Mouse (Mus musculus) adrenal gland, postnatal 14 days (tissue): ENCODE results near the gene Zfp512. TPM values are rescaled to one million over a fixed set of nuclear protein-coding genes. Genes with fewer than 3 reads are reported as not detected.
"Not testable (repeated sequence)": the region's sequence is repeated elsewhere in the genome, so short reads cannot be mapped to it uniquely, and the experiment has no call there.

Experiments
- DNase-seq: peaks from one replicate; pipeline ENCODE4 v3.0.0; 2021; ENCODE audit warnings: mixed read lengths
- long read RNA-seq, 2 experiments: library from polyadenylated mRNA; stranded (forward); transcript quantifications; one replicate each; pipeline ENCODE4 v2.0.0; 2021
- total RNA-seq: library from RNA; stranded (reverse); gene quantifications from 2 replicates; pipeline ENCODE4 v1.2.3, GENCODE M21; 2021

The Zfp512 gene
- total RNA-seq, result 20.1 and 23.2 TPM in 2 replicates
- long read RNA-seq, experiment 1, transcript Zfp512-201 (14 exons, 3,299 nt), result major isoform, 16 of 36 reads
- long read RNA-seq, experiment 1, partial matches to known transcripts, result 4 of 36 reads
- long read RNA-seq, experiment 1, other reads (novel, unspliced or antisense), result 15 of 36 reads
- long read RNA-seq, experiment 2, transcript Zfp512-201 (14 exons, 3,299 nt), result major isoform, 14 of 28 reads
- long read RNA-seq, experiment 2, partial matches to known transcripts, result 5 of 28 reads
- long read RNA-seq, experiment 2, other reads (novel, unspliced or antisense), result 7 of 28 reads

GRCm38 (mm10) chr5:31451878-31452561 is at the start of gene Zfp512:
Zfp512 (plus strand) TSS chr5:31452431.
- DNase-seq, result peak; percentile 97

GRCm38 (mm10) chr5:31434727-31435126 is 17.5 kb upstream of the Zfp512 start:
- not testable (repeated sequence) for DNase-seq

GRCm38 (mm10) chr5:31451336-31451735 is 895 bp upstream of the Zfp512 start:
- peak; percentile 6 for DNase-seq

GRCm38 (mm10) chr5:31452562-31452878 is 289 bp downstream of the Zfp512 start:
- DNase-seq, result no peak

GRCm38 (mm10) chr5:31452886-31453410 is 717 bp downstream of the Zfp512 start:
- DNase-seq, result peak; percentile 14

GRCm38 (mm10) chr5:31467798-31468197 is 15.6 kb downstream of the Zfp512 start:
- DNase-seq, result no peak

GRCm38 (mm10) chr5:31469711-31470110 is 17.5 kb downstream of the Zfp512 start:
- DNase-seq, result no peak

GRCm38 (mm10) chr5:31470334-31470733 is 18.1 kb downstream of the Zfp512 start:
- DNase-seq, result peak; percentile 78

GRCm38 (mm10) chr5:31480536-31480935 is 28.3 kb downstream of the Zfp512 start:
- no peak for DNase-seq

GRCm38 (mm10) chr5:31485440-31485839 is 33.2 kb downstream of the Zfp512 start, which contains the start of gene 4930548H24Rik:
4930548H24Rik (plus strand) TSS chr5:31485740.
- DNase-seq, result no peak

GRCm38 (mm10) chr5:31487889-31488288 is 35.7 kb downstream of the Zfp512 start:
- DNase-seq, result no peak

GRCm38 (mm10) chr5:31489116-31489769 is 37.0 kb downstream of the Zfp512 start:
- no peak for DNase-seq

GRCm38 (mm10) chr5:31492031-31492430 is 39.8 kb downstream of the Zfp512 start:
- DNase-seq, result no peak

- peak; percentile 95 for DNase-seq
Measured at GRCm38 (mm10) chr5:31494513-31495297, 42.5 kb downstream of the Zfp512 start, which contains the start of gene Gpn1. Gpn1 (plus strand) TSS chr5:31494741.

GRCm38 (mm10) chr5:31504843-31505242 is 52.6 kb downstream of the Zfp512 start:
- no peak for DNase-seq

- no peak for DNase-seq
Measured at GRCm38 (mm10) chr5:31512481-31512880, 60.2 kb downstream of the Zfp512 start.

GRCm38 (mm10) chr5:31520556-31520955 is 68.3 kb downstream of the Zfp512 start:
- no peak for DNase-seq

- peak; percentile 85 for DNase-seq
Measured at GRCm38 (mm10) chr5:31526354-31527116, 74.3 kb downstream of the Zfp512 start, which contains the start of gene Slc4a1ap. Slc4a1ap (plus strand) TSS chr5:31526995.

- no peak for DNase-seq
Measured at GRCm38 (mm10) chr5:31527117-31527680, 75.0 kb downstream of the Zfp512 start.

- not testable (repeated sequence) for DNase-seq
Measured at GRCm38 (mm10) chr5:31527707-31528106, 75.5 kb downstream of the Zfp512 start, which contains the start of gene Supt7l. Supt7l (minus strand) TSS chr5:31527807.

GRCm38 (mm10) chr5:31528560-31528959 is 76.3 kb downstream of the Zfp512 start:
- DNase-seq, result no peak
